Mouse (Mus musculus): ENCODE results near the gene Bzw2. TPM values are rescaled to one million over a fixed set of nuclear protein-coding genes. Genes with fewer than 3 reads are reported as not detected.

The Bzw2 gene
- polyA plus RNA-seq, 1 experiment from 2014 or later, result 457 TPM

- H3K9me3 ChIP-seq, result no peaks in the 10 kb centered on the region
- ATAC-seq (ENCODE audit: low FRiP score), result no peak
- H3K4me1 ChIP-seq (replicated peaks), result no peaks in the 10 kb centered on the region
- WGBS, result 70% methylated on average over 8 of the region's 8 CpGs
- H3K9ac ChIP-seq, result no peak overlapping the region
- H3K4me3 ChIP-seq, result no peak overlapping the region
- no peak overlapping the region for H3K4me2 ChIP-seq
- H3K27ac ChIP-seq, result no peak overlapping the region
- H3K27me3 ChIP-seq, result no peaks in the 10 kb centered on the region
- H3K36me3 ChIP-seq, result peaks cover 61% of the 10 kb centered on the region
Measured at GRCm38 (mm10) chr12:36093081-36093670, 64.7 kb downstream of the Bzw2 start.

- WGBS, result 89% methylated on average over 10 of the region's 10 CpGs
- H3K4me2 ChIP-seq, result no peak overlapping the region
- H3K4me3 ChIP-seq, result no peak overlapping the region
- H3K36me3 ChIP-seq, result peaks cover 56% of the 10 kb centered on the region
- no peaks in the 10 kb centered on the region for H3K4me1 ChIP-seq (replicated peaks)
- no peaks in the 10 kb centered on the region for H3K9me3 ChIP-seq
- no peak overlapping the region for H3K9ac ChIP-seq
- ATAC-seq (ENCODE audit: low FRiP score), result no peak
- H3K27ac ChIP-seq, result no peak overlapping the region
- no peaks in the 10 kb centered on the region for H3K27me3 ChIP-seq
Measured at GRCm38 (mm10) chr12:36091964-36092363, 65.9 kb downstream of the Bzw2 start.

GRCm38 (mm10) chr12:36089221-36089620 is 68.7 kb downstream of the Bzw2 start:
- no peak overlapping the region for H3K9ac ChIP-seq
- peaks cover 37% of the 10 kb centered on the region for H3K36me3 ChIP-seq
- no peaks in the 10 kb centered on the region for H3K4me1 ChIP-seq (replicated peaks)
- H3K4me2 ChIP-seq, result no peak overlapping the region
- no peak overlapping the region for H3K27ac ChIP-seq
- no peak overlapping the region for H3K4me3 ChIP-seq
- no peaks in the 10 kb centered on the region for H3K27me3 ChIP-seq
- 62% methylated on average over 6 of the region's 6 CpGs for WGBS
- ATAC-seq (ENCODE audit: low FRiP score), result peak; percentile 16; the same call in 1 of the 2 replicates
- no peaks in the 10 kb centered on the region for H3K9me3 ChIP-seq

- Histone ChIP-seq H3K9ac (no peak overlapping the region), H3K27me3 (no peaks in the 10 kb centered on the region), H3K36me3 (peaks cover 33% of the 10 kb centered on the region), H3K4me3 (no peak overlapping the region), H3K9me3 (no peaks in the 10 kb centered on the region), H3K4me2 (no peak overlapping the region), H3K27ac (no peak overlapping the region), H3K4me1 (replicated peaks) (no peaks in the 10 kb centered on the region)
- 94% methylated on average over 1 of the region's 1 CpGs for WGBS
- peak; percentile 53; the same call in 1 of the 2 replicates for ATAC-seq (ENCODE audit: low FRiP score)
Measured at GRCm38 (mm10) chr12:36088804-36089203, 69.1 kb downstream of the Bzw2 start.

- Histone ChIP-seq H3K27me3 (no peaks in the 10 kb centered on the region), H3K9me3 (no peaks in the 10 kb centered on the region), H3K4me1 (replicated peaks) (no peaks in the 10 kb centered on the region), H3K4me2 (no peak overlapping the region), H3K36me3 (peaks cover 2% of the 10 kb centered on the region; the same call in 1 of the 2 replicates), H3K9ac (no peak overlapping the region), H3K4me3 (no peak overlapping the region), H3K27ac (no peak overlapping the region)
- no peak for ATAC-seq (ENCODE audit: low FRiP score)
- WGBS, result 93% methylated on average over 2 of the region's 2 CpGs
Measured at GRCm38 (mm10) chr12:36085380-36085779, 72.5 kb downstream of the Bzw2 start.

GRCm38 (mm10) chr12:36078101-36078899 is 79.6 kb downstream of the Bzw2 start:
- Histone ChIP-seq H3K4me2 (no peak overlapping the region), H3K27ac (no peak overlapping the region), H3K27me3 (no peaks in the 10 kb centered on the region), H3K4me1 (replicated peaks) (no peaks in the 10 kb centered on the region), H3K9ac (no peak overlapping the region), H3K9me3 (no peaks in the 10 kb centered on the region), H3K36me3 (no peaks in the 10 kb centered on the region), H3K4me3 (no peak overlapping the region)
- ATAC-seq (ENCODE audit: low FRiP score), result no peak
- 78% methylated on average over 4 of the region's 4 CpGs for WGBS

GRCm38 (mm10) chr12:36072860-36073259 is 85.0 kb downstream of the Bzw2 start:
- 21% methylated on average over 5 of the region's 5 CpGs for WGBS
- no peaks in the 10 kb centered on the region for H3K27me3 ChIP-seq
- H3K9ac ChIP-seq, result no peak overlapping the region
- H3K4me3 ChIP-seq, result no peak overlapping the region
- no peak overlapping the region for H3K4me2 ChIP-seq
- no peaks in the 10 kb centered on the region for H3K9me3 ChIP-seq
- no peak for ATAC-seq (ENCODE audit: low FRiP score)
- no peaks in the 10 kb centered on the region for H3K4me1 ChIP-seq (replicated peaks)
- no peaks in the 10 kb centered on the region for H3K36me3 ChIP-seq
- no peak overlapping the region for H3K27ac ChIP-seq

GRCm38 (mm10) chr12:36070231-36070630 is 87.6 kb downstream of the Bzw2 start:
- 92% methylated on average over 4 of the region's 4 CpGs for WGBS
- Histone ChIP-seq H3K4me1 (replicated peaks) (no peaks in the 10 kb centered on the region), H3K27ac (no peak overlapping the region), H3K9me3 (0 out of 2 replicates have a peak, but pooled peaks cover 5% of the 10 kb centered on the region), H3K9ac (no peak overlapping the region), H3K4me2 (no peak overlapping the region), H3K4me3 (no peak overlapping the region), H3K36me3 (no peaks in the 10 kb centered on the region), H3K27me3 (no peaks in the 10 kb centered on the region)
- no peak for ATAC-seq (ENCODE audit: low FRiP score)

GRCm38 (mm10) chr12:36067538-36067937 is 90.3 kb downstream of the Bzw2 start:
- Histone ChIP-seq H3K36me3 (no peaks in the 10 kb centered on the region; the same call in 1 of the 2 replicates), H3K9me3 (0 out of 2 replicates have a peak, but pooled peaks cover 11% of the 10 kb centered on the region), H3K27ac (no peak overlapping the region), H3K4me2 (no peak overlapping the region), H3K9ac (no peak overlapping the region), H3K4me3 (no peak overlapping the region), H3K4me1 (replicated peaks) (no peaks in the 10 kb centered on the region), H3K27me3 (no peaks in the 10 kb centered on the region)
- ATAC-seq (ENCODE audit: low FRiP score), result no peak
- 88% methylated on average over 2 of the region's 2 CpGs for WGBS

GRCm38 (mm10) chr12:36065911-36066310 is 92.0 kb downstream of the Bzw2 start:
- H3K4me3 ChIP-seq, result no peak overlapping the region
- H3K27ac ChIP-seq, result no peak overlapping the region
- H3K4me1 ChIP-seq (replicated peaks), result no peaks in the 10 kb centered on the region
- H3K4me2 ChIP-seq, result no peak overlapping the region
- H3K9ac ChIP-seq, result no peak overlapping the region
- ATAC-seq (ENCODE audit: low FRiP score), result no peak
- H3K27me3 ChIP-seq, result no peaks in the 10 kb centered on the region
- no peaks in the 10 kb centered on the region; the same call in 1 of the 2 replicates for H3K36me3 ChIP-seq
- WGBS, result 58% methylated on average over 1 of the region's 1 CpGs
- 0 out of 2 replicates have a peak, but pooled peaks cover 11% of the 10 kb centered on the region for H3K9me3 ChIP-seq

- H3K36me3 ChIP-seq, result no peaks in the 10 kb centered on the region
- H3K4me1 ChIP-seq (replicated peaks), result no peaks in the 10 kb centered on the region
- H3K27me3 ChIP-seq, result no peaks in the 10 kb centered on the region
- WGBS, result 88% methylated on average over 2 of the region's 2 CpGs
- no peak overlapping the region for H3K27ac ChIP-seq
- no peak overlapping the region for H3K4me3 ChIP-seq
- no peak overlapping the region for H3K4me2 ChIP-seq
- H3K9ac ChIP-seq, result no peak overlapping the region
- H3K9me3 ChIP-seq, result no peaks in the 10 kb centered on the region
- no peak for ATAC-seq (ENCODE audit: low FRiP score)
Measured at GRCm38 (mm10) chr12:36057699-36058098, 100.2 kb downstream of the Bzw2 start.

GRCm38 (mm10) chr12:36050276-36050675 is 107.6 kb downstream of the Bzw2 start:
- Histone ChIP-seq H3K4me1 (replicated peaks) (no peaks in the 10 kb centered on the region), H3K4me3 (no peak overlapping the region), H3K9me3 (no peaks in the 10 kb centered on the region), H3K27ac (no peak overlapping the region), H3K27me3 (no peaks in the 10 kb centered on the region), H3K36me3 (no peaks in the 10 kb centered on the region), H3K9ac (no peak overlapping the region), H3K4me2 (no peak overlapping the region)
- ATAC-seq (ENCODE audit: low FRiP score), result no peak
- 82% methylated on average over 1 of the region's 1 CpGs for WGBS

GRCm38 (mm10) chr12:36047593-36047992 is 110.3 kb downstream of the Bzw2 start:
- Histone ChIP-seq H3K27ac (no peak overlapping the region), H3K9ac (no peak overlapping the region), H3K4me2 (no peak overlapping the region), H3K27me3 (no peaks in the 10 kb centered on the region), H3K9me3 (no peaks in the 10 kb centered on the region), H3K4me3 (no peak overlapping the region), H3K4me1 (replicated peaks) (no peaks in the 10 kb centered on the region; the same call in 1 of the 2 replicates), H3K36me3 (no peaks in the 10 kb centered on the region)
- ATAC-seq (ENCODE audit: low FRiP score), result no peak
- WGBS, result 77% methylated on average over 2 of the region's 2 CpGs

Data from hindbrain, embryonic 13.5 days (tissue).